Mouse (Mus musculus) kidney, postnatal 0 days (tissue): ENCODE measurements at regions not wholly inside any gene's neighbourhood (a gene's known extent, or its start where the extent isn't known, plus 50 kb on each side); places are given as distances from the start of the nearest gene placed in this dataset.

ENCODE experiments used
- ATAC-seq: fragments of 200-750 bp; cut with Nextera tagmentation; replicated peaks from 2 replicates; pipeline ENCODE4 v1.8.0; 2017; ENCODE audit warnings: low read depth, moderate number of reproducible peaks, moderate TSS enrichment, moderate library complexity; ENCODE audit not compliant: low FRiP score
- DNase-seq: peaks from one replicate; pipeline ENCODE4 v3.0.0-alpha.2; 2016; ENCODE audit warnings: low spot score
- H3K27ac ChIP-seq: fragments of 300-500 bp; sonication (generic); 2 replicates; pipeline ENCODE4 v1.5.1; 2014; ENCODE audit warnings: mild to moderate bottlenecking
- H3K27me3 ChIP-seq: fragments of 300-500 bp; sonication (generic); 2 replicates; pipeline ENCODE4 v1.6.1; 2014; ENCODE audit warnings: low read length, mixed read lengths; ENCODE audit not compliant: insufficient read depth
- H3K36me3 ChIP-seq: fragments of 300-500 bp; sonication (generic); 2 replicates; pipeline ENCODE4 v1.6.1; 2014; ENCODE audit warnings: low read length, mixed read lengths; ENCODE audit not compliant: insufficient read depth
- H3K4me1 ChIP-seq: fragments of 300-500 bp; sonication (generic); replicated peaks from 2 replicates; pipeline ENCODE4 v1.6.1; 2014; ENCODE audit warnings: antibody characterized with exemption, low read length, mixed read lengths; ENCODE audit not compliant: insufficient read depth
- H3K4me2 ChIP-seq: fragments of 300-500 bp; sonication (generic); 2 replicates; pipeline ENCODE4 v1.6.1; 2014; ENCODE audit warnings: mild to moderate bottlenecking, low read length, moderate library complexity, mixed read lengths
- H3K4me3 ChIP-seq: fragments of 300-500 bp; sonication (generic); replicated peaks from 2 replicates; pipeline ENCODE4 v1.5.1; 2014; ENCODE audit warnings: low read depth, low read length
- H3K9ac ChIP-seq: fragments of 300-500 bp; sonication (generic); 2 replicates; pipeline ENCODE4 v1.6.1; 2014; ENCODE audit warnings: low read depth, low read length
- H3K9me3 ChIP-seq: fragments of 300-500 bp; sonication (generic); replicated peaks from 2 replicates; pipeline ENCODE4 v1.6.1; 2016; ENCODE audit warnings: low read length, inconsistent platforms, mixed read lengths
- CTCF ChIP-seq: IDR thresholded peaks from 2 replicates; pipeline ENCODE4 v1.5.1; 2016; ENCODE audit warnings: antibody characterized with exemption, low read depth, mild to moderate bottlenecking, moderate library complexity
- WGBS: fragments of 180-500 bp; shearing (Covaris S2); extraction: QIAGEN DNeasy Blood & Tissue Kit; methylation state at CpG from one replicate; pipeline ENCODE4 v1.1.7; 2014; 5-methylcytosine and 5-hydroxymethylcytosine counted together

GRCm38 (mm10) chr1:65981665-65982064 is 55.3 kb downstream of the Crygf start:
- DNase-seq: no peak
- H3K9me3 ChIP-seq: no peaks in the 10 kb centered on the region
- H3K4me1 ChIP-seq: no peaks in the 10 kb centered on the region
- ATAC-seq: no peak
- H3K27me3 ChIP-seq: no peaks in the 10 kb centered on the region
- H3K9ac ChIP-seq: no peak overlapping the region
- no peak overlapping the region for H3K4me3 ChIP-seq
- H3K4me2 ChIP-seq: no peak overlapping the region
- H3K27ac ChIP-seq: no peak overlapping the region
- 73% methylated on average over 5 of the region's 5 CpGs for WGBS
- TF ChIP-seq CTCF: no peak
- H3K36me3 ChIP-seq: no peaks in the 10 kb centered on the region

GRCm38 (mm10) chr1:66000398-66000797 is 74.1 kb downstream of the Crygf start:
- Histone ChIP-seq H3K4me3 (no peak overlapping the region), H3K36me3 (no peaks in the 10 kb centered on the region), H3K4me2 (no peak overlapping the region), H3K27ac (no peak overlapping the region), H3K27me3 (no peaks in the 10 kb centered on the region), H3K9me3 (no peaks in the 10 kb centered on the region), H3K9ac (no peak overlapping the region), H3K4me1 (no peaks in the 10 kb centered on the region)
- 31% methylated on average over 3 of the region's 3 CpGs for WGBS
- ATAC-seq (no peak), DNase-seq (peak; percentile 64)
- TF ChIP-seq CTCF: no peak

- peak; percentile 77 for ATAC-seq
- Histone ChIP-seq H3K4me3 (no peak overlapping the region), H3K4me1 (no peaks in the 10 kb centered on the region), H3K27ac (no peak overlapping the region), H3K9me3 (no peaks in the 10 kb centered on the region), H3K9ac (no peak overlapping the region), H3K4me2 (peak overlapping the region; percentile 36), H3K36me3 (no peaks in the 10 kb centered on the region), H3K27me3 (no peaks in the 10 kb centered on the region)
- no peak for TF ChIP-seq CTCF
- 18% methylated on average over 17 of the region's 17 CpGs for WGBS
- DNase-seq: peak; percentile 81
Observed at GRCm38 (mm10) chr1:66003897-66004660, 77.8 kb downstream of the Crygf start.
